Comparison of ENCODE assay signal across 26 mouse cellular contexts in the genomic region with DNA sequence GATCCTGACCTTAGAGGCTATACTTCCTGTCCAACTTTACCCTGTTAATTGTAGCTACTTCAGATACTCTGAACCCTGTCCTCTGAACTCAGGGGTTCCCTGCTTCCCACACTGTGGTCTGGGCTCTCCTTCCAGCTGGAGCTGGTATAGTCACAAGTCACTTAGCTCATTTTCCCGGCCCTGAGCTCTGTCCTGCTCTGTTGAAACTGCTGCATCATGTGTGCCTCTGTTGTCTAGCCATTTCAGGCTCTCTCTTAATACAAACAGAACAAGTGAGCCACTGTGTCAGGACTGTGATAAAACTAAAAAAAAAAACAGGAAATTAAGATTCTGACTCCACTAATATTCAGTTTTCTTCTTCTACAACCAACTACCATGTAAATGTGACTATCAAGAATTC. TPM values are rescaled to one million over a fixed set of nuclear protein-coding genes. Genes with fewer than 3 reads are reported as not detected.
DNase-seq lines count a peak whose midpoint lies in the region; ATAC-seq and TF ChIP-seq lines count a peak whose summit lies in the region.
"Had no signal": no experiment of that assay in that cellular context is flagged by ENCODE, and none has a peak within 500 bp of the region (broad histone marks: within the 10 kb centered on the region; RNA-seq: fewer than 3 reads in every experiment).

No protein-coding gene starts in this region.

- H3K9ac ChIP-seq in kidney, embryonic 14.5 days (ENCODE audit: low read depth, low read length), result no peak overlapping the region
- no peak overlapping the region for H3K9ac ChIP-seq in MEL (ENCODE audit: control insufficient read depth, low read depth, low read length, poor library complexity, severe bottlenecking)
- H3K9ac ChIP-seq: embryonic facial prominence, embryonic 13.5 days; forebrain, embryonic 12.5 days; forebrain, embryonic 15.5 days; hindbrain, embryonic 12.5 days; hindbrain, embryonic 15.5 days had no signal

- 0 out of 2 replicates have a peak, but pooled peaks cover 7% of the 10 kb centered on the region for H3K4me1 ChIP-seq in kidney, embryonic 14.5 days (ENCODE audit: control insufficient read depth, insufficient read depth, low read length)
- H3K4me1 ChIP-seq in MEL (ENCODE audit: control insufficient read depth in 1 of 2, insufficient read depth in 2 of 2, low read length in 2 of 2), result peaks cover 0 to 8% of the 10 kb centered on the region in 2 experiments; a peak in 3 of 4 replicates
- peaks cover 17% of the 10 kb centered on the region; the same call in 1 of the 2 replicates for H3K4me1 ChIP-seq in small intestine, adult 2 months (ENCODE audit: control insufficient read depth, insufficient read depth, insufficient read length, low read length)
- H3K4me1 ChIP-seq: embryonic facial prominence, embryonic 13.5 days; forebrain, embryonic 12.5 days; forebrain, embryonic 15.5 days; hindbrain, embryonic 12.5 days; hindbrain, embryonic 15.5 days had no signal

- no peak for TF ChIP-seq RAD21 in MEL (IDR thresholded peaks at IDR 0.05; ENCODE audit: low read depth, low read length)

- peak; percentile 36 for DNase-seq in kidney, adult 18-20 months
- DNase-seq in A20 (ENCODE audit: low read depth, low spot score), result peak; percentile 24
- DNase-seq in MEL (ENCODE audit: low read depth, low spot score), result peak; percentile 53
- no peak for DNase-seq in right cerebral cortex, adult 18-20 months
- DNase-seq: adrenal gland, adult 2 months; adrenal gland, postnatal 14 days; cerebellum, adult 11-12 months; cerebellum, adult 8-10 months; cerebellum, postnatal 10 days; cerebellum, postnatal 36 days; embryo, embryonic 11 days; gastrocnemius, postnatal 25 days had no signal

- H3K36me3 ChIP-seq in kidney, embryonic 14.5 days (ENCODE audit: control insufficient read depth, insufficient read depth, low read length), result no peaks in the 10 kb centered on the region
- peaks cover 0 to 6% of the 10 kb centered on the region in 2 experiments; a peak in 1 of 4 replicates for H3K36me3 ChIP-seq in MEL (ENCODE audit: control insufficient read depth in 1 of 2, insufficient read depth in 2 of 2, low read length in 2 of 2)
- no peaks in the 10 kb centered on the region for H3K36me3 ChIP-seq in small intestine, adult 2 months (ENCODE audit: control insufficient read depth, insufficient read depth, low read length)
- H3K36me3 ChIP-seq: embryonic facial prominence, embryonic 10.5 days; embryonic facial prominence, embryonic 13.5 days; forebrain, embryonic 12.5 days; forebrain, embryonic 15.5 days; hindbrain, embryonic 12.5 days; hindbrain, embryonic 15.5 days had no signal

- no peak overlapping the region for H3K4me3 ChIP-seq in kidney, embryonic 14.5 days (ENCODE audit: low read length)
- H3K4me3 ChIP-seq in MEL (ENCODE audit: control insufficient read depth in 1 of 2, insufficient read depth in 1 of 2, low read depth in 2 of 2, low read length in 2 of 2), result no peak overlapping the region
- H3K4me3 ChIP-seq in small intestine, adult 2 months (ENCODE audit: low read depth, low read length), result no peak overlapping the region
- H3K4me3 ChIP-seq: embryonic facial prominence, embryonic 10.5 days; embryonic facial prominence, embryonic 13.5 days; erythroblast, embryonic 14.5 days; forebrain, embryonic 12.5 days; forebrain, embryonic 15.5 days; hindbrain, embryonic 12.5 days; hindbrain, embryonic 15.5 days had no signal

- no peak for ATAC-seq in kidney, embryonic 14.5 days (ENCODE audit: low FRiP score, low TSS enrichment)
- ATAC-seq: forebrain, embryonic 15.5 days; Patski had no signal

- no peak overlapping the region for H3K27ac ChIP-seq in kidney, embryonic 14.5 days (ENCODE audit: low read depth, low read length)
- H3K27ac ChIP-seq in MEL (ENCODE audit: control insufficient read depth, low read depth, low read length), result no peak overlapping the region
- peak overlapping the region; percentile 15; the same call in 1 of the 2 replicates for H3K27ac ChIP-seq in small intestine, adult 2 months (ENCODE audit: insufficient read depth, low read depth, low read length)
- H3K27ac ChIP-seq: embryonic facial prominence, embryonic 10.5 days; embryonic facial prominence, embryonic 13.5 days; forebrain, embryonic 12.5 days; forebrain, embryonic 15.5 days; hindbrain, embryonic 12.5 days; hindbrain, embryonic 15.5 days had no signal

- no peak for TF ChIP-seq CTCF in MEL (IDR thresholded peaks at IDR 0.05 in 2 of 3, conservative IDR thresholded peaks at IDR 0.05 in 1 of 3; ENCODE audit: control insufficient read depth in 1 of 3, insufficient read depth in 1 of 3, low read depth in 2 of 3, low read length in 3 of 3, poor library complexity in 1 of 3, severe bottlenecking in 1 of 3)
- no peak for TF ChIP-seq CTCF in small intestine, adult 2 months (IDR thresholded peaks at IDR 0.05; ENCODE audit: extremely low read depth, insufficient read length, insufficient replicate concordance, low read depth, low read length)

- no peaks in the 10 kb centered on the region for H3K79me2 ChIP-seq in MEL (ENCODE audit: control insufficient read depth, insufficient read depth, low read length, poor library complexity)

- TF ChIP-seq EP300 in MEL (IDR thresholded peaks at IDR 0.05; ENCODE audit: low read depth in 1 of 2, low read length in 2 of 2), result peak in 1 of 2 experiments; percentile 26; a peak in 1 of 4 replicates

- no peaks in the 10 kb centered on the region for H3K9me3 ChIP-seq in kidney, embryonic 14.5 days (ENCODE audit: control insufficient read depth, low read length)
- H3K9me3 ChIP-seq in MEL (replicated peaks; ENCODE audit: insufficient read depth, low read length), result no peaks in the 10 kb centered on the region
- H3K9me3 ChIP-seq: embryonic facial prominence, embryonic 13.5 days; forebrain, embryonic 12.5 days; forebrain, embryonic 15.5 days; hindbrain, embryonic 12.5 days; hindbrain, embryonic 15.5 days had no signal

- H3K27me3 ChIP-seq in kidney, embryonic 14.5 days (ENCODE audit: control insufficient read depth, insufficient read depth, low read length), result no peaks in the 10 kb centered on the region
- H3K27me3 ChIP-seq in MEL (ENCODE audit: control insufficient read depth in 1 of 2, insufficient read depth in 2 of 2, low read length in 2 of 2), result no peaks in the 10 kb centered on the region
- no peaks in the 10 kb centered on the region for H3K27me3 ChIP-seq in small intestine, adult 2 months (ENCODE audit: control insufficient read depth, insufficient read depth, low read length)
- H3K27me3 ChIP-seq: embryonic facial prominence, embryonic 13.5 days; forebrain, embryonic 12.5 days; forebrain, embryonic 15.5 days; hindbrain, embryonic 12.5 days; hindbrain, embryonic 15.5 days; Patski had no signal

- 61% methylated on average over 1 of the region's 1 CpGs for WGBS in kidney, embryonic 14.5 days
- WGBS in small intestine, adult 2 months, result 17% methylated on average over 1 of the region's 1 CpGs

- TF ChIP-seq POLR2A in MEL (IDR thresholded peaks at IDR 0.05; ENCODE audit: control insufficient read depth in 1 of 2, insufficient read depth in 1 of 2, low read depth in 1 of 2, low read length in 2 of 2, poor library complexity in 1 of 2), result no peak
- TF ChIP-seq POLR2A in small intestine, adult 2 months (IDR thresholded peaks at IDR 0.05; ENCODE audit: low read depth, low read length), result no peak

- H3K4me2 ChIP-seq in kidney, embryonic 14.5 days (replicated peaks; ENCODE audit: low read depth, low read length), result no peak overlapping the region
- H3K4me2 ChIP-seq: embryonic facial prominence, embryonic 13.5 days; forebrain, embryonic 12.5 days; forebrain, embryonic 15.5 days; heart, embryonic 11.5 days; hindbrain, embryonic 12.5 days; hindbrain, embryonic 15.5 days had no signal

TF ChIP-seq in MEL, 35 proteins besides CTCF, POLR2A, EP300 and RAD21:
- TF ChIP-seq ZNF384 (IDR thresholded peaks at IDR 0.05; ENCODE audit: low read depth, low read length) (peak; percentile 64), GATA1 (IDR thresholded peaks at IDR 0.05; ENCODE audit: low read depth, low read length) (0 out of 2 replicates have a peak, but pooled peaks have one; percentile 19), RCOR1 (IDR thresholded peaks at IDR 0.05; ENCODE audit: low read depth, low read length) (no peak)

RNA-seq across cellular contexts. Expression of a gene that starts 10.1 kb away (rescaled TPM):
- polyA plus RNA-seq in kidney, embryonic 14.5 days (2014; fragmentation: Nextera tagmentation; extraction: Ambion mirVana), result 4.6 and 8.0 TPM in 2 replicates
- 0.42 and 0.81 TPM in 2 replicates for total RNA-seq in MEL (2012; rRNA removed)
- 1 to 10 TPM in 1 of 2 experiments, not detected in 1; 7.7 TPM for polyA plus RNA-seq in MEL (2012; ENCODE audit: insufficient read depth in 1 of 2, insufficient read length in 2 of 2, low read depth in 1 of 2, low replicate concordance in 2 of 2, missing spikeins in 1 of 2)
- polyA plus RNA-seq in small intestine, adult 2 months (2012; rRNA removed), result 99.2 and 434 TPM in 2 replicates
- total RNA-seq: adrenal gland, adult 2 months; adrenal gland, postnatal 14 days; gastrocnemius, postnatal 25 days; heart, adult 8-10 months; heart, postnatal 25 days had no signal
- polyA plus RNA-seq: adrenal gland, adult 2 months; cortical plate, adult 2 months; erythroblast, embryonic 14.5 days had no signal

RNA-seq across cellular contexts. Expression of a gene that starts 23.1 kb away (rescaled TPM):
- 15.8 and 33.2 TPM in 2 replicates for polyA plus RNA-seq in kidney, embryonic 14.5 days (2014; fragmentation: Nextera tagmentation; extraction: Ambion mirVana)
- total RNA-seq in MEL (2012; rRNA removed), result 23.0 and 24.3 TPM in 2 replicates
- polyA plus RNA-seq in MEL (2012; ENCODE audit: insufficient read depth in 1 of 2, insufficient read length in 2 of 2, low read depth in 1 of 2, low replicate concordance in 2 of 2, missing spikeins in 1 of 2), result 10 to 100 TPM in 1 of 2 experiments, not detected in 1; 35.2 TPM
- 12.3 and 31.6 TPM in 2 replicates for polyA plus RNA-seq in small intestine, adult 2 months (2012; rRNA removed)

RNA-seq across cellular contexts. Expression of a gene that starts 50.2 kb away (rescaled TPM):
- 1.7 and 2.1 TPM in 2 replicates for polyA plus RNA-seq in kidney, embryonic 14.5 days (2014; fragmentation: Nextera tagmentation; extraction: Ambion mirVana)
- 0.46 and 0.82 TPM in 2 replicates for total RNA-seq in MEL (2012; rRNA removed)
- under 1 TPM in 1 of 2 experiments, not detected in 1; 0.77 TPM for polyA plus RNA-seq in MEL (2012; ENCODE audit: insufficient read depth in 1 of 2, insufficient read length in 2 of 2, low read depth in 1 of 2, low replicate concordance in 2 of 2, missing spikeins in 1 of 2)
- 6.1 and 9.9 TPM in 2 replicates for polyA plus RNA-seq in small intestine, adult 2 months (2012; rRNA removed)
- polyA plus RNA-seq: erythroblast, embryonic 14.5 days had no signal

RNA-seq across cellular contexts. Expression of a gene that starts 51.0 kb away (rescaled TPM):
- polyA plus RNA-seq in kidney, embryonic 14.5 days (2014; fragmentation: Nextera tagmentation; extraction: Ambion mirVana), result 95.9 and 116 TPM in 2 replicates
- total RNA-seq in MEL (2012; rRNA removed), result 120 and 128 TPM in 2 replicates
- polyA plus RNA-seq in MEL (2012; ENCODE audit: insufficient read depth in 1 of 2, insufficient read length in 2 of 2, low read depth in 1 of 2, low replicate concordance in 2 of 2, missing spikeins in 1 of 2), result 100 to 1,000 TPM; 214 to 299 TPM
- polyA plus RNA-seq in small intestine, adult 2 months (2012; rRNA removed), result 28.8 and 50.8 TPM in 2 replicates

Comparison
In these comparisons a context has a peak if more than half of its experiments do, and no peak if none do; other contexts are left out.
1. RNA of a gene that starts 10.1 kb away (polyA plus RNA-seq): 99.2 to 434 TPM in small intestine, adult 2 months; 4.6 to 8.0 TPM in kidney, embryonic 14.5 days and 7.7 TPM in MEL; every median in the first group is over 10 times any median in the second.